Mouse (Mus musculus) stomach, postnatal 0 days (tissue): Measurements from ENCODE around the gene Neurog2. TPM values are rescaled to one million over a fixed set of nuclear protein-coding genes. Genes with fewer than 3 reads are reported as not detected.

Experiments used
- ATAC-seq: fragments of 200-750 bp; cut with Nextera tagmentation; 2 replicates; pipeline ENCODE4 v1.8.0; 2017; ENCODE audit not compliant: low FRiP score, low TSS enrichment
- DNase-seq: peaks from one replicate; pipeline ENCODE4 v3.0.0-alpha.2; 2016; ENCODE audit warnings: low spot score
- H3K27ac ChIP-seq: fragments of 300-500 bp; sonication (generic); replicated peaks from 2 replicates; pipeline ENCODE4 v1.5.1; 2014; ENCODE audit warnings: mild to moderate bottlenecking, control low read depth
- H3K27me3 ChIP-seq: fragments of 300-500 bp; sonication (generic); 2 replicates; pipeline ENCODE4 v1.6.1; 2014; ENCODE audit warnings: low read length; ENCODE audit not compliant: control insufficient read depth, insufficient read depth
- H3K36me3 ChIP-seq: fragments of 300-500 bp; sonication (generic); 2 replicates; pipeline ENCODE4 v1.6.1; 2014; ENCODE audit warnings: low read length, mixed read lengths; ENCODE audit not compliant: control insufficient read depth, insufficient read depth
- H3K4me1 ChIP-seq: fragments of 300-500 bp; sonication (generic); replicated peaks from 2 replicates; pipeline ENCODE4 v1.6.1; 2014; ENCODE audit warnings: antibody characterized with exemption; ENCODE audit not compliant: control insufficient read depth, insufficient read depth
- H3K4me2 ChIP-seq: fragments of 300-500 bp; sonication (generic); replicated peaks from 2 replicates; pipeline ENCODE4 v1.6.1; 2014; ENCODE audit warnings: low read depth, mild to moderate bottlenecking, control low read depth, moderate library complexity
- H3K4me3 ChIP-seq: fragments of 300-500 bp; sonication (generic); 2 replicates; pipeline ENCODE4 v1.5.1; 2014; ENCODE audit warnings: low read depth, low read length, control low read depth
- H3K9ac ChIP-seq: fragments of 300-500 bp; sonication (generic); 2 replicates; pipeline ENCODE4 v1.6.1; 2014; ENCODE audit warnings: mild to moderate bottlenecking, low read length, control low read depth, mixed read lengths
- H3K9me3 ChIP-seq: fragments of 300-500 bp; sonication (generic); 2 replicates; pipeline ENCODE4 v1.6.1; 2016; ENCODE audit warnings: low read length; ENCODE audit not compliant: control insufficient read depth
- CTCF ChIP-seq: IDR thresholded peaks from 2 replicates; pipeline ENCODE4 v1.5.1; 2016; ENCODE audit warnings: antibody characterized with exemption, low read depth, mild to moderate bottlenecking, moderate library complexity
- EP300 ChIP-seq: optimal IDR thresholded peaks from 2 replicates; pipeline ENCODE3; 2016; ENCODE audit warnings: antibody characterized with exemption
- WGBS: fragments of 180-500 bp; shearing (Covaris S2); extraction: QIAGEN DNeasy Blood & Tissue Kit; methylation state at CpG from one replicate; pipeline ENCODE4 v1.1.7; 2014; 5-methylcytosine and 5-hydroxymethylcytosine counted together
- polyA plus RNA-seq: library from polyadenylated mRNA; unstranded; fragments of >200 nt; fragmentation: Nextera tagmentation; extraction: Ambion mirVana; gene quantifications from 2 replicates; pipeline ENCODE4 v1.2.1, GENCODE M21; 2015

Gene Neurog2
- polyA plus RNA-seq, 1 experiment from 2014 or later, result not detected

GRCm38 (mm10) chr3:127626524-127626923 is 6.4 kb upstream of the Neurog2 start:
- peaks cover 19% of the 10 kb centered on the region; the same call in 1 of the 2 replicates for H3K27me3 ChIP-seq
- H3K4me2 ChIP-seq, result no peak overlapping the region
- 13% methylated on average over 3 of the region's 3 CpGs for WGBS
- no peak overlapping the region for H3K27ac ChIP-seq
- no peaks in the 10 kb centered on the region for H3K36me3 ChIP-seq
- no peaks in the 10 kb centered on the region for H3K9me3 ChIP-seq
- DNase-seq (no peak), ATAC-seq (no peak)
- H3K4me1 ChIP-seq, result 0 out of 2 replicates have a peak, but pooled peaks cover 3% of the 10 kb centered on the region
- TF ChIP-seq CTCF (no peak), EP300 (no peak)
- no peak overlapping the region for H3K4me3 ChIP-seq
- no peak overlapping the region for H3K9ac ChIP-seq

- Histone ChIP-seq H3K36me3 (no peaks in the 10 kb centered on the region), H3K9me3 (no peaks in the 10 kb centered on the region), H3K4me3 (no peak overlapping the region), H3K9ac (no peak overlapping the region), H3K27me3 (peaks cover 25% of the 10 kb centered on the region), H3K4me1 (0 out of 2 replicates have a peak, but pooled peaks cover 4% of the 10 kb centered on the region), H3K4me2 (no peak overlapping the region), H3K27ac (no peak overlapping the region)
- TF ChIP-seq EP300, result no peak
- TF ChIP-seq CTCF, result no peak
- 3% methylated on average over 28 of the region's 28 CpGs for WGBS
- DNase-seq (no peak), ATAC-seq (no peak; the same call in 1 of the 2 replicates)
These were observed 5.6 kb upstream of the Neurog2 start for GRCm38 (mm10) chr3:127627151-127627955.

- Histone ChIP-seq H3K27ac (no peak overlapping the region), H3K9ac (no peak overlapping the region), H3K9me3 (no peaks in the 10 kb centered on the region), H3K27me3 (peaks cover 27% of the 10 kb centered on the region), H3K4me2 (no peak overlapping the region), H3K36me3 (no peaks in the 10 kb centered on the region), H3K4me3 (no peak overlapping the region), H3K4me1 (0 out of 2 replicates have a peak, but pooled peaks cover 6% of the 10 kb centered on the region)
- WGBS, result 5% methylated on average over 9 of the region's 9 CpGs
- no peak for TF ChIP-seq CTCF
- no peak for TF ChIP-seq EP300
- ATAC-seq (no peak), DNase-seq (no peak)
These were observed 5.0 kb upstream of the Neurog2 start for GRCm38 (mm10) chr3:127627956-127628310.

- Histone ChIP-seq H3K4me1 (0 out of 2 replicates have a peak, but pooled peaks cover 6% of the 10 kb centered on the region), H3K4me2 (no peak overlapping the region), H3K27me3 (peaks cover 27% of the 10 kb centered on the region), H3K4me3 (no peak overlapping the region), H3K36me3 (no peaks in the 10 kb centered on the region), H3K9ac (no peak overlapping the region), H3K27ac (no peak overlapping the region), H3K9me3 (no peaks in the 10 kb centered on the region)
- ATAC-seq, result no peak
- no peak for DNase-seq
- TF ChIP-seq EP300 (no peak), CTCF (no peak)
- 8% methylated on average over 37 of the region's 37 CpGs for WGBS
These were observed 4.4 kb upstream of the Neurog2 start for GRCm38 (mm10) chr3:127628311-127629184.

- Histone ChIP-seq H3K4me1 (0 out of 2 replicates have a peak, but pooled peaks cover 9% of the 10 kb centered on the region), H3K36me3 (no peaks in the 10 kb centered on the region), H3K27ac (no peak overlapping the region), H3K4me3 (no peak overlapping the region), H3K4me2 (no peak overlapping the region), H3K9ac (no peak overlapping the region), H3K9me3 (no peaks in the 10 kb centered on the region), H3K27me3 (peaks cover 38% of the 10 kb centered on the region)
- no peak for TF ChIP-seq EP300
- TF ChIP-seq CTCF, result no peak
- no peak for ATAC-seq
- WGBS, result 11% methylated on average over 1 of the region's 1 CpGs
- DNase-seq, result no peak
These were observed 2.7 kb upstream of the Neurog2 start for GRCm38 (mm10) chr3:127630190-127630589.
